Mouse (Mus musculus) bone marrow macrophage, adult 2 months (primary cell): Measurements from ENCODE around the gene AB124611.

Experiments
- CTCF ChIP-seq: IDR thresholded peaks from 2 replicates; pipeline ENCODE4 v1.5.1; 2012; ENCODE audit warnings: low read depth, mild to moderate bottlenecking, low read length, moderate library complexity
- POLR2A ChIP-seq: IDR thresholded peaks from 2 replicates; pipeline ENCODE4 v1.6.1; 2012; ENCODE audit warnings: mild to moderate bottlenecking, low read depth, low read length, borderline replicate concordance

GRCm38 (mm10) chr9:21536501-21536900, 10.5 kb downstream of the AB124611 start:
- TF ChIP-seq CTCF, result no peak
- no peak for TF ChIP-seq POLR2A
